Mouse (Mus musculus): Measurements from ENCODE around the gene Kcnn3. TPM values are rescaled to one million over a fixed set of nuclear protein-coding genes. Genes with fewer than 3 reads are reported as not detected.

The Kcnn3 gene
- polyA plus RNA-seq (2017; shearing (Covaris generic)): not detected

GRCm38 (mm10) chr3:89519894-89520293 lies at the start of gene Kcnn3:
Gene Kcnn3, plus strand, starts transcription at chr3:89520164.
- ATAC-seq: peak; percentile 56

GRCm38 (mm10) chr3:89472280-89472679 lies 47.7 kb upstream of the Kcnn3 start:
- no peak for ATAC-seq

DNA sequence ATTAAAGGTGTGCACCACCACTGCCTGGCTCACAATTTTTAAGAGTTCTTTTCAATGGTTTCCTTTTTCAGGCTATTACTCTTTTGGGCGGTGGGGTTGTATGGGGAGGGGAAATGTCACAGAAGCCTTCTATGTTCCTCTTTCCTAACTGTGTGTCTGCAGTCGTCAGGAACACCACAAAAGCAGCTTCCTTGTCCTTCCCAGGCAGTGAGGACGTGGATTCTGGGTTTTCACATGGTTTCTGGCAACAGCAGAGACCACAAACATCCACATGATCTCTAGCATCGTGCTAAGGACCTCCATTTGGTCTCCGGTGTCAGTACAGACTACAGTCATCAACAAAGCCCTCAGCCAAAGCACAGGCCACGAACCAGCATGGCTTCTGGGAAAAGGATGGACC lies 46.1 kb upstream of the Kcnn3 start:
- ATAC-seq: no peak

DNA sequence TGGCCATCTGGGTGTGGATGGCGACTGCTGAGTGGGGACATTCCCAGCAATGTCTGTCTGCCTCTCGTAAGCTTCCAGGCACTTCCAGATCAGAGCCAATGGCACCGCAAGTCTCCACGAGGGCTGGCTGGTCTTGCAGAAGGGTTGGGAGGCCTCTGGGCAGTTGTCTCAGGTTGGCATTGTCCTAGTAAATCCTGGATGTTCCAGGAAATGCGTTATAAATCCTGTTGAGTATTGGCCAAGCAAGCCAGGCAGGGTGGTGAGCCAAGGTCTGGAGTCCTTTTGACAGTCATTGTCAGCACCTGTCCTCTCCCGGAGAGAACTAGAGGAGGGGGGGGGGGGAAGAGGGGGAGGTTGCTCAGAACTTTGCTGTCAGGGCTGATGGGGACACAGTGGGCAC lies 40.9 kb upstream of the Kcnn3 start:
- no peak for ATAC-seq

GRCm38 (mm10) chr3:89481488-89481887 lies 38.5 kb upstream of the Kcnn3 start:
- ATAC-seq: no peak

GRCm38 (mm10) chr3:89482249-89482648 lies 37.7 kb upstream of the Kcnn3 start:
- no peak for ATAC-seq

- ATAC-seq: peak; percentile 82
Observed at GRCm38 (mm10) chr3:89484766-89485524, 35.0 kb upstream of the Kcnn3 start.

GRCm38 (mm10) chr3:89486111-89486510 lies 33.9 kb upstream of the Kcnn3 start:
- no peak for ATAC-seq

DNA sequence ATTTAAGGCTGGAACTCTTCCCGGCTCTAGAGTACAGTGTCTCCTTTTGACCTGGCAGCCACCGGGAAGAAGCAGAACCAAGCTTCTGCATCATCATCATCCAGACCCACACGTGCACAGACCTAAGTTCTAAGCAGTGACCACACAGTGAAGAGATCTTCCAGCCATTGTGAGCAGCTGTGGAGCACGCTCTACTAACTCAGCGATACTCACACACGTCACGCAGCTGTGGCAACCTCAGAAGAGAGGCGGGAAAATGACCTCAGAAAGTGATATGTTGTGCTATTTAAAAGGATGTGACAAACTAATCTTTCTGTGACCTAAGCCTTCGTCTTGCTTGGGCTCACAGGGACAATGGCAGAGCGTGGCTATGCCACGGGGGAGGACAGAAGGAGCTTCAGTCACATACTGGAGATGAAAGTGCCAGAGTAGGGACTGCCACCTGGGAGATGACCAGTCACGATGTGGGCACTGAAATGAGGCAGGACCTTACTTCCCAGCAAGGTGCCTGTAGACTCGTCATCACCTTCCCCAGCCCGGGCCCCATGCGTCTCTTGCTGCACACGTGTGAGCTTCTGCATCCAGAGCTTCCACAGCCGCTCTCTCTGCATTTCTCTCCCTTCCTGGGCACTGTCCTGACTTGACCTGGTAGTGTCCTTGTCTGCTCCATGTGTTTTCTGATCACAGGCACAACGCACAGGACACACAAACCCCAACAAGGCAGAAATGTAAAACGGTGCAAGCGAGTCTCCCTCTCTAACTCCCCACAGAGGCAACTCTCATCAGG lies 32.9 kb upstream of the Kcnn3 start:
- ATAC-seq: no peak

DNA sequence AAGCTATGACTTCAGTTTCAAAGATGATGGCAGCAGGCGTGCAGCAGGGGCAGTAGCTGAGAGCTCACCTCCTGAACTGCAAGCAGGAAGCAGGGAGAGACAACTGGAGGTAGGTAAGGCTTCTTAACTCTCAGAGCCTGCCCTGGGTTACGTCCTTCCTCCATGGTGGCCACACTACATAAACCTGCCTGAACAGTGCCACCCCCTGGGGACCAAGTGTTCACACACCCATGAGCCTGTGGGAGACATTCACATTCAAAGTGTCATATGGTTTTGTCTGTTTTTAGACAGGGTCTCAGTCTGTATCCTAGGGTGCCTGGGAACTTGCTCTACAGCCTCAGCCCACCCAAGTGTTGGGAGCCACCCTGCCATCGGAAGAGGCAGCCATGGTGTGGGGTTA lies 29.2 kb upstream of the Kcnn3 start:
- no peak for ATAC-seq

GRCm38 (mm10) chr3:89491559-89491958 lies 28.4 kb upstream of the Kcnn3 start:
- peak; percentile 64 for ATAC-seq

GRCm38 (mm10) chr3:89492701-89493151 lies 27.2 kb upstream of the Kcnn3 start:
- no peak for ATAC-seq

- no peak for ATAC-seq
Observed at GRCm38 (mm10) chr3:89494630-89495029, 25.3 kb upstream of the Kcnn3 start.

DNA sequence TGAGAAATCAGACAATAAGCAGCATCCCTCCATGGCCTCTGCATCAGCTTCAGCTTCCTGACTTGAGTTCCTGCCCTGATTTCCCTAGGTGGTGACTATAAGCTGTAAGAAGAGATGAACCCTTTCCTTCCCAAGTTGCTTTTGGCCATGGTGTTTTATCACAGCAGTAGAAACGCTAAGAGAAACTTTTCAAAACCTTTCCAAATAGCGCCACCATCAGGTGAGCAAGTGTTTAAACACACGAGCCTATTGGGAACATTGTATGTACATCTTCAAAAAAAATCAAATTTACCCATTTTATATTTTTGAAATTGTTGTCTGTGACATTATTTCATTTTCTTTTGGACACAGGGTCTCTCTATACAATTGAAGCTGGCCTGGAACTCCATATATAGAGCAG lies 23.6 kb upstream of the Kcnn3 start:
- ATAC-seq: no peak

- ATAC-seq: no peak
Observed at GRCm38 (mm10) chr3:89499696-89500095, 20.3 kb upstream of the Kcnn3 start.

DNA sequence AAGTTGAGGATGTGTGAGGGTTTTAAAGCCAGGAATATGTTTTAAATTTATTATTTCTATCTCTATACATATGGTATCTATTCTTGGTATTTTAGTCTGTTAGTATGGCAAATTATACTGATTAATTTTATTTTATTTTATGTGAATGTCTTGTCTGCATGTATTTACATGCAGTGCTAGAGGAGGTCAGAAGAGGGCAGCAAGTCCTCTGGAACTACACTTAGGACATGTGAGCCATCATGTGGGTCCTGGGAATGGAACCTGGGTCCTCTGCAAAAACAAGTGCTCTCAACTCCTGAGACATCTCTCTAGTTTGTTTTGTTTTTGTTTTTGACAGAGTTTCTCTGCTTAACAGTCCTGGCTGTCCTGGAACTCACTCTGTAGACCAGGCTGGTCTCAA lies 18.5 kb upstream of the Kcnn3 start:
- ATAC-seq: no peak

GRCm38 (mm10) chr3:89502551-89502950 lies 17.4 kb upstream of the Kcnn3 start:
- ATAC-seq: no peak

DNA sequence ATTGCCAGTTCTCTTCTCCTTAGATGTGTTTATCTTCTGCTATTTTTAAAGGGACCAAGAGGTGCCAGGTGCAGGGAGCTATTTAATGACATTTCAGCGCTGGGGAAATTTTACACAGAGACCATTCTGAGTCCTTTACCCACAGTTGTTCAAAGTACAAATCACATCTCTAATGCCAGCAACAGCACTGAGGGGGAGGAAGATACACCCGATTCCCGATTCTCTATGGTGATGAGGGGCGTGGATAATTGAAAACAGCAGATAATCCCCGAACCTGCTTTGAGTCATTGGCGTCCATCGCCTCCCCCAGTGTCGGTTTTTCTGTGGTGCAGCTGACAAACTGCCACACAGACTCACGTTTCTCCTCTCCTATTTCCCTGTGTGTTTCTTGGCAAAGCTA lies 11.9 kb upstream of the Kcnn3 start:
- ATAC-seq: no peak

DNA sequence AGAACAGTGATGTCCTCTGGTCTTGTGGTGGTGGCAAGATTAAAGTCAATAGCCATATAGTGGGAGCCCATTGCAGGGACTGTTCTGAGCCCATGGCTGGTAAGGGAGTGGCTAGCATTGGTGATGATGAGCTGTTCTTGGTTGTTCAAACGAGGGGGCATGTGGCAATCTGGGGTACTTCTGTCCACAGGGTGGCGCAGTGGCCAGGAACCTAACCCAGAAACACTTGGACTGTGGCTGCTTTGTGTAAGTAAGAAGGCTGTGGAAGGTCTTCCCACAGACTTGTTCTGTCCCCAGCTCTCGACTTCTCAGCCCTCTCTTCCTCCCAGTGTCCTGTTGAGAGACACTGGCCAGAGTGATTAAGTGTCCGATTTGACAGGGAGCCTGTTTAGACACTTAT lies 9.0 kb upstream of the Kcnn3 start:
- no peak for ATAC-seq

DNA sequence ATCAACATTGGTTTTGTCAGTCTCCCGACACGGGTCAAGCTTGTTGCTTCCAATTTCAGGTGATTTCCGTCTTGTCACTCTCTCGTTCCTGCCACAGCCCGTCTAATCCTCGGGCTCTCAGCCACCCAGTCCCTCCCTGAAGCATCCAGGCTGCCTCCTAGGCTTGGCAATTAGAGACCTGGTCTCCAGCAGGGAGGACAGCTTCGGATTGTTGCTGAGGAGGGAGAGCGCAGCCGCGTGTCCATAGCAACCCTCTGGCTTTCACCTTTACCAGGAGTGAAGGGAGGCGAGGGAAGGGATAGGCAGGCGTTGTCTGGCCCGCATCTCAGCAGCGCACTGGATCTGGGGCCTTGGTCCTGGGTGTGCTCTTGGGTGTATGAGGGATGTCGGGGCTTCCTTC lies 8.6 kb upstream of the Kcnn3 start:
- no peak for ATAC-seq

- ATAC-seq: no peak
Observed at GRCm38 (mm10) chr3:89512225-89512624, 7.7 kb upstream of the Kcnn3 start.

DNA sequence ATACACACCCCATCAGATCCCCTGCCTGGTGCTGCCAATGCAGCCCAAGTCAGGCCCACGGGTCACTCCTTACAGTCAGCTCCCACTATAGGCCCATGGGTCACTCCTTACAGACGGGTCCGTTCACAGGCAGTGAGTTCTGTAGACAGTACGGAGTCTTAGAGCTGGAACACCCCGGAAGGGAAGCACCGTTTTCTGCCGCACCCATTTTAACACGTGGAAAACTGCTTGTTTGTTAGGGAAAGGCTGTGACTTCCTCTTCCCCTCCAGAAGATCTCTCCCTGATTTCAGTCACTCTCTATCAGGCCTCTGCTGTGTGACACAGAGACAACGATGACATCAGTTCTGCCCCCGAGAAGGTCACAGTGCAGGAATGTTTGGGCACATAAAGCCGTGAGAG lies 4.5 kb upstream of the Kcnn3 start:
- ATAC-seq: no peak

GRCm38 (mm10) chr3:89516321-89516720 lies 3.6 kb upstream of the Kcnn3 start:
- ATAC-seq: no peak
